Mouse (Mus musculus): ENCODE data around the gene Stub1. TPM values are rescaled to one million over a fixed set of nuclear protein-coding genes. Genes with fewer than 3 reads are reported as not detected.

The Stub1 gene
- polyA plus RNA-seq, 1 experiment: 230 TPM

GRCm38 (mm10) chr17:25837076-25837410, 3.8 kb upstream of the Stub1 start, which contains the start of gene Rhbdl1:
Gene Rhbdl1 (minus strand): TSS chr17:25837295.
- no peak for DNase-seq (ENCODE audit: low spot score)

- DNase-seq (ENCODE audit: low spot score): no peak
These were observed 3.3 kb upstream of the Stub1 start for GRCm38 (mm10) chr17:25836397-25837075.

GRCm38 (mm10) chr17:25835816-25836215, 2.6 kb upstream of the Stub1 start:
- DNase-seq (ENCODE audit: low spot score): no peak

GRCm38 (mm10) chr17:25835301-25835700, 2.1 kb upstream of the Stub1 start:
- DNase-seq (ENCODE audit: low spot score): no peak

GRCm38 (mm10) chr17:25834595-25835222, 1.5 kb upstream of the Stub1 start:
- DNase-seq (ENCODE audit: low spot score): no peak

GRCm38 (mm10) chr17:25833961-25834594, 874 bp upstream of the Stub1 start:
- no peak for DNase-seq (ENCODE audit: low spot score)

GRCm38 (mm10) chr17:25832436-25833290, 541 bp downstream of the Stub1 start:
- peak; percentile 98 for DNase-seq (ENCODE audit: low spot score)

- DNase-seq (ENCODE audit: low spot score): no peak
These were observed 1.5 kb downstream of the Stub1 start for GRCm38 (mm10) chr17:25831451-25832281.

GRCm38 (mm10) chr17:25830806-25831431, 2.3 kb downstream of the Stub1 start:
- no peak for DNase-seq (ENCODE audit: low spot score)

- DNase-seq (ENCODE audit: low spot score): no peak
These were observed 2.9 kb downstream of the Stub1 start for GRCm38 (mm10) chr17:25830200-25830753.

- DNase-seq (ENCODE audit: low spot score): no peak
These were observed 3.6 kb downstream of the Stub1 start for GRCm38 (mm10) chr17:25829558-25830017.

GRCm38 (mm10) chr17:25828712-25829557, 4.3 kb downstream of the Stub1 start, which contains the start of gene Jmjd8:
Gene Jmjd8 (plus strand): TSS chr17:25828867.
- no peak for DNase-seq (ENCODE audit: low spot score)

- no peak for DNase-seq (ENCODE audit: low spot score)
These were observed 5.0 kb downstream of the Stub1 start for GRCm38 (mm10) chr17:25828223-25828594.

- no peak for DNase-seq (ENCODE audit: low spot score)
These were observed 5.5 kb downstream of the Stub1 start for GRCm38 (mm10) chr17:25827546-25828222.

- no peak for DNase-seq (ENCODE audit: low spot score)
These were observed 6.2 kb downstream of the Stub1 start for GRCm38 (mm10) chr17:25827011-25827410.

- DNase-seq (ENCODE audit: low spot score): no peak
These were observed 7.1 kb downstream of the Stub1 start for GRCm38 (mm10) chr17:25825984-25826570.

- no peak for DNase-seq (ENCODE audit: low spot score)
These were observed 7.9 kb downstream of the Stub1 start for GRCm38 (mm10) chr17:25825311-25825710.

- no peak for DNase-seq (ENCODE audit: low spot score)
These were observed 8.7 kb downstream of the Stub1 start for GRCm38 (mm10) chr17:25824362-25825142.
